Mouse (Mus musculus): ENCODE data around the gene Atxn1. TPM values are rescaled to one million over a fixed set of nuclear protein-coding genes. Genes with fewer than 3 reads are reported as not detected.

Gene Atxn1
- polyA plus RNA-seq, 1 experiment, result 34.1 TPM

GRCm38 (mm10) chr13:45910348-45910747, 54.5 kb downstream of the Atxn1 start:
- Histone ChIP-seq H3K4me1 (ENCODE audit: control insufficient read depth, insufficient read depth, low read length) (peaks cover 23% of the 10 kb centered on the region), H3K27ac (ENCODE audit: insufficient read depth, low read length) (no peak overlapping the region), H3K4me3 (ENCODE audit: insufficient read depth, low read length) (no peak overlapping the region)
- TF ChIP-seq CTCF (IDR thresholded peaks at IDR 0.05; ENCODE audit: extremely low read depth, insufficient read depth, low read length) (no peak), POLR2A (IDR thresholded peaks at IDR 0.05; ENCODE audit: extremely low read depth, insufficient read depth, low read length) (no peak)

GRCm38 (mm10) chr13:45907181-45907691, 57.6 kb downstream of the Atxn1 start:
- Histone ChIP-seq H3K27ac (ENCODE audit: insufficient read depth, low read length) (no peak overlapping the region), H3K4me3 (ENCODE audit: insufficient read depth, low read length) (no peak overlapping the region), H3K4me1 (ENCODE audit: control insufficient read depth, insufficient read depth, low read length) (peaks cover 24% of the 10 kb centered on the region)
- TF ChIP-seq CTCF (IDR thresholded peaks at IDR 0.05; ENCODE audit: extremely low read depth, insufficient read depth, low read length) (no peak), POLR2A (IDR thresholded peaks at IDR 0.05; ENCODE audit: extremely low read depth, insufficient read depth, low read length) (no peak)

DNA sequence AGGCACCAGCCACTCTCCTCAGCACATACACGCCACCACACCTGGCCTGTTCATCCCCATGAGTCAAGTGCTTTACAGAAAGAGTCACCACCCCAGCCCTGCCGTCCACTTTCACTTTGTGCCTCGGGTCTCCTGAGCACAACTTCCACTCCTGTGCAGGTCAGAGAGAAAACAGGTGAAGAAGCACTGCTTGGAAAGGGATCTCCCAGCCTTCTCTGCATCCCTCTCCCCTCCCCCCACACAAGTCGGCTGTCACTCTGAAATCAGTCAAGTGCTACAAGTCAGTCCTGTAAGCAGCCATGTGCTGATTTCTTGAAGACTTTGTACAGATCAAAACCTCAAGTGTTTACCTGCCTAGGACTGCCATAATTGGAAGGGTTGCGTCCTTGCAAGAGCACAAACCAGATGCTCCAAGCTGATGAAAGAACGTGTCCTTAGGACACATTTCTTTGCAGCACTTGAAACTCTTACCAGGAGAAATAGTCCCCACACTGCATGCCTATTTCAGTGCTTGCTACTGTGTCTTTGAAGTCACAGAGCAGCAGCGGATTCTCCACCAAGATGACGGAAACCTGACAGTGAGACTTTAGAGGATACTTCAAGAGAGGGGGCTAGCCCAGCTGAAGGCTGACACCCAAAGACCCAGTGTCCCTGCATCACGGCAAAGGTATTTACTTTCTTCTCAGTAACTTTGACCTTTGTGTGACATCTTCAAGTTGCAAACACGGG, 58.2 kb downstream of the Atxn1 start:
- no peak for TF ChIP-seq CTCF (IDR thresholded peaks at IDR 0.05; ENCODE audit: extremely low read depth, insufficient read depth, low read length)
- TF ChIP-seq POLR2A (IDR thresholded peaks at IDR 0.05; ENCODE audit: extremely low read depth, insufficient read depth, low read length), result no peak
- Histone ChIP-seq H3K4me3 (ENCODE audit: insufficient read depth, low read length) (no peak overlapping the region), H3K4me1 (ENCODE audit: control insufficient read depth, insufficient read depth, low read length) (peaks cover 22% of the 10 kb centered on the region), H3K27ac (ENCODE audit: insufficient read depth, low read length) (no peak overlapping the region)

DNA sequence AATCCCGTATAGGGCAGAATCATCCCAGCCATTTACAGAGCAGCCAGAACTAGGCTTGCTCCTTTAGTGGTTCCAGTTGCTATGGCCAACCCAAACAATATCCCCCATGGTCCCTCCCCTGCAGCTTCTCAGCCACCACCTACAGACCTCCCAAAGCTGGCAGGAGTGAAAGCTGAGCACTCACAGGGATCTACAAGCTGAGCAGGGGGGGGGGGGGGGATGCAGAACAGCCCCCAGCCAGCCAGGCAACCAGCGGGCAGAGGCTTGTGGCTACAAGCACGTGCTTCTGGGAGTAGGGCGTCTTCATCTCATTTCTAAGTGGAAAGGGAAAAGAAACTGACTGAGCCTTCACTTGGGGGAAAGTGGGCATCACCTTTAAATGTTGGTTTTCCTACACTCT, 59.9 kb downstream of the Atxn1 start:
- Histone ChIP-seq H3K4me3 (ENCODE audit: insufficient read depth, low read length) (no peak overlapping the region), H3K4me1 (ENCODE audit: control insufficient read depth, insufficient read depth, low read length) (peaks cover 22% of the 10 kb centered on the region), H3K27ac (ENCODE audit: insufficient read depth, low read length) (no peak overlapping the region)
- TF ChIP-seq POLR2A (IDR thresholded peaks at IDR 0.05; ENCODE audit: extremely low read depth, insufficient read depth, low read length) (no peak), CTCF (IDR thresholded peaks at IDR 0.05; ENCODE audit: extremely low read depth, insufficient read depth, low read length) (no peak)

- Histone ChIP-seq H3K27ac (ENCODE audit: insufficient read depth, low read length) (no peak overlapping the region), H3K4me1 (ENCODE audit: control insufficient read depth, insufficient read depth, low read length) (peaks cover 22% of the 10 kb centered on the region), H3K4me3 (ENCODE audit: insufficient read depth, low read length) (no peak overlapping the region)
- TF ChIP-seq POLR2A (IDR thresholded peaks at IDR 0.05; ENCODE audit: extremely low read depth, insufficient read depth, low read length) (no peak), CTCF (IDR thresholded peaks at IDR 0.05; ENCODE audit: extremely low read depth, insufficient read depth, low read length) (no peak)
Observed at GRCm38 (mm10) chr13:45904456-45904855, 60.4 kb downstream of the Atxn1 start.

DNA sequence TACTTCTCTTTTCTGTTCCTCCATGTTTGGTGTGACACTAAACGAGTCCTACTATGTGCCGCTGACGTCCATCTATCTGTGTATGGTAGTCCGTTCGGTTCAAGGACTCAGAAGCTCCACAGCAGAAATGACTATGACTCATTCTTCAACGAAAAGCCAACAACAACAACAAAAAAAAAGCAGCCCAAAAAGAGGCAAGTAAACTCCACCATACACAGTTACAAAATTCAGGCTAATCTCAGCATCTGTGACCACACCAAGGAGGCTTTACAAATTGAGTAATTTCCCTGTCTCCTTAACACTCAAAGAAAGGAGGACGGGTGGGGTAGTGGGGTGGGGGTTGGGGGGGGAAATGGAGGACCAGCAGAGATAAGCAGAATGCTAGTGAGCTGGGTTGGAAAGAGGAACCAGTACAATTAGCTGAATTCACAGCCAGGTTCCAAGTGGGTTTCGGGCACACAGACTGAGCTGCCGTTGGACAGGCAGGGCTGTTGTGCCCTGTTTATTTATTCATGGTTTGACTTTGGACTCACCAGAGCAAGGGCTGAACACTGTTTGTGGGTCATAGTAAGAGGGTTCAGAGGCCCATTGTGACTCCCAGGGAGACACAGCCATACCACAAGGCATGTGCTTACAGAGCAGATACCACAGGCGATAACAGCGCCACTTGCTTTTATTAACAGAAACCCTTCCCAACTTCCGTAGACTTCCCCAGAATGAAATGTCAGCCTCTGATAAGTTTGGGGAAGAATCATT, 61.1 kb downstream of the Atxn1 start:
- Histone ChIP-seq H3K4me1 (ENCODE audit: control insufficient read depth, insufficient read depth, low read length) (peaks cover 22% of the 10 kb centered on the region), H3K4me3 (ENCODE audit: insufficient read depth, low read length) (no peak overlapping the region), H3K27ac (ENCODE audit: insufficient read depth, low read length) (no peak overlapping the region)
- no peak for TF ChIP-seq CTCF (IDR thresholded peaks at IDR 0.05; ENCODE audit: extremely low read depth, insufficient read depth, low read length)

DNA sequence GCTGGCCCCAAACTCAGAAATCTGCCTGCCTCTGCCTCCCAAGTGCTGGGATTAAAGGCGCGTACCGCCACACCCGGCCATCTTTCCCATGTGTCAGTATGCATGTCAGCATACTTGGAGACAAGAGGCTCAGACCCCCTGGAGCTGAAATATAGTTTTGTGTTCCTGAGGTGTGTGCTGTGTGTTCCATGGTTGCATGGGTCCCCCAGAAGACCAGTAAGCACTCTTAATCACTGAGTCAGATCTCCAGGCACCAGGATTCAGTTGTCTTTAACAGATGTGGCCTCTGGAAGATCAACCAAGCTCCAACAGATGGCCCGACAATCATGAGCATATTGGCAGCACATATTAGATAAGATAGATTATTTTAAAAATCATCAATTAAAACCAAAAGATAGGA, 62.4 kb downstream of the Atxn1 start:
- H3K4me3 ChIP-seq (ENCODE audit: insufficient read depth, low read length), result no peak overlapping the region
- TF ChIP-seq CTCF (IDR thresholded peaks at IDR 0.05; ENCODE audit: extremely low read depth, insufficient read depth, low read length) (no peak), POLR2A (IDR thresholded peaks at IDR 0.05; ENCODE audit: extremely low read depth, insufficient read depth, low read length) (no peak)
- H3K4me1 ChIP-seq (ENCODE audit: control insufficient read depth, insufficient read depth, low read length), result peaks cover 13% of the 10 kb centered on the region
- H3K27ac ChIP-seq (ENCODE audit: insufficient read depth, low read length), result no peak overlapping the region

GRCm38 (mm10) chr13:45900776-45901175, 64.0 kb downstream of the Atxn1 start:
- H3K27ac ChIP-seq (ENCODE audit: insufficient read depth, low read length), result no peak overlapping the region

DNA sequence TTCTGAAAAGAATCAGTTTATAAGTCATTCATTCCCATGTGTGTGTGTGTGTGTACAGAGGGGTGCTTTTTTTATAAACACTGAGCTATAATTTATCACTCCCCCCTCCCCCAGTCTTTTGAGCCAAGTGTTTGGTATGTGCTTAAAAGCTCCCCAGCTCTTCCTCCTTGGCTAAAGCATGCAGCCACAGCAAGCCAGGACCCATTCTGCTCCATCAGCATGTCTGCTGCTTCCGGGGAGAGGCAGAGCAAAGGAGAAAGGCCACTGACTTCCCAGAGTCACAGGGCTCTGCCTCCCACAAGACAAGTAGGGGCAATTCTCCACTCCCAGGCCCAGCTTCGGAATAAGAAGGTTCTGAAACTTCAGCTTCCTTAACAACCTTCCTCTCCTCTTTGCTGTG, 67.2 kb downstream of the Atxn1 start:
- TF ChIP-seq POLR2A (IDR thresholded peaks at IDR 0.05; ENCODE audit: extremely low read depth, insufficient read depth, low read length) (no peak), CTCF (IDR thresholded peaks at IDR 0.05; ENCODE audit: extremely low read depth, insufficient read depth, low read length) (no peak)
- H3K4me1 ChIP-seq (ENCODE audit: control insufficient read depth, insufficient read depth, low read length), result no peaks in the 10 kb centered on the region
- H3K27ac ChIP-seq (ENCODE audit: insufficient read depth, low read length), result no peak overlapping the region
- no peak overlapping the region for H3K4me3 ChIP-seq (ENCODE audit: insufficient read depth, low read length)

More at GRCm38 (mm10) chr13:45900776-45901175, 64.0 kb downstream of the Atxn1 start:
- peaks cover 2% of the 10 kb centered on the region; the same call in 1 of the 2 replicates for H3K4me1 ChIP-seq (ENCODE audit: control insufficient read depth, insufficient read depth, low read length)
- TF ChIP-seq POLR2A (IDR thresholded peaks at IDR 0.05; ENCODE audit: extremely low read depth, insufficient read depth, low read length), result no peak
- H3K4me3 ChIP-seq (ENCODE audit: insufficient read depth, low read length), result no peak overlapping the region

DNA sequence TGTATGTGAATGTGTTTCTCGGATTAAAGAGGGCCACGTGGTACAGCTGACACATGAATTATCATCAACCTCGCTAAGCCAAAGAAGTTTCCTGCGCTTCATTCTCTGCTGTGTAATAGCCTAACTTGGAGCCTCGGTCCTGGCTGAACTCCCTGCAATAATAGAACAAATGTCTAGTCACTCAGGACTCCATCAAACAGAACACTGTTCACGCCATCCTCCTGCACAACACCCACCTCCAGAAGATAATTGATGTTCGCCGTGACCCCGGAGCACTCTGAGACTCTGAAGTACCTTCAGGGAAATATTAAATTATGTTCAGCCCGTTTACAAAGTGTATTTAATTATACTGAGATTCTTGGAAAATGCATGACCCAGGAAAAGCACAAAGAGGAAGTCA, 70.0 kb downstream of the Atxn1 start:
- Histone ChIP-seq H3K4me1 (ENCODE audit: control insufficient read depth, insufficient read depth, low read length) (no peaks in the 10 kb centered on the region), H3K4me3 (ENCODE audit: insufficient read depth, low read length) (no peak overlapping the region), H3K27ac (ENCODE audit: insufficient read depth, low read length) (no peak overlapping the region)
- TF ChIP-seq POLR2A (IDR thresholded peaks at IDR 0.05; ENCODE audit: extremely low read depth, insufficient read depth, low read length), result no peak
- TF ChIP-seq CTCF (IDR thresholded peaks at IDR 0.05; ENCODE audit: extremely low read depth, insufficient read depth, low read length), result no peak

All from cortical plate, adult 2 months (tissue).